Mouse (Mus musculus): ENCODE data around the gene Shbg.

The Shbg gene

DNA sequence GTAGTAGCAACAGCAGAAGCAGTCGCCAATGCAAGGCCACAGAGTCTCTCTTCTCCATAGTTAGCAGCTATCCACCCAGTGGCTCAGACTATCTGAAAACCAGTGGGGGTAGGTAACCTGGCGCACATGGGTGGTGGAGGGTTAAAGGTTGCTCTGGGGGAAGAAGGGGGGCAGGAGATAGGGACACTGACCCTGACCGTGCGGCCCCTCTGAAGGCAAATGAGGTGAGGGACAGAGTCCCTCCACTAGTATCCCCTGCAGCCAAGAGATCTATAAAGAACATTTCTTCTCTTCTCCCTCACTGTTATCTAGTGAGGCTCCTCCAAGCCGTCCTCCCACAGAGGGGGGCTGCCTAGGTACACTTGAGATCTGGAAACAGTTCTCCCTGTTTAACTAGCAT is at the start of gene Shbg:
Shbg (minus strand) TSS at position 101 of the 400 bp plus-strand sequence.
- peak; percentile 86 for DNase-seq (ENCODE audit: low spot score)

DNA sequence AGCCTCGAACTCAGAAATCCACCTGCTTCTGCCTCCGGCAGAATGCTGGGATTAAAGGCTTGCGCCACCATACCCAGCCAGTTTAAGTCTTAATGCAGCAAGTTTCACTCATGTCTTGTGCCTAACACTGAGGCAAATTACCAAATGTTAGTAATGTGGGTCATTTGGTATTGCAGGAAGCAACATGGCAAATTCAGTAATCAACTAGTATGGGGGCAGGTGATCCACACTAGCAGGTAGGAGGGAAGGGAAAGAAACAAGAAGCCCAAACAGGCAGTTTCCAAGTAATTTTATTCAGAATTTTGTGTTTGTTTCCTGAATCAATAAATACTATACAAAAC is 48.9 kb upstream of the Shbg start:
- no peak for DNase-seq (ENCODE audit: low spot score)

DNA sequence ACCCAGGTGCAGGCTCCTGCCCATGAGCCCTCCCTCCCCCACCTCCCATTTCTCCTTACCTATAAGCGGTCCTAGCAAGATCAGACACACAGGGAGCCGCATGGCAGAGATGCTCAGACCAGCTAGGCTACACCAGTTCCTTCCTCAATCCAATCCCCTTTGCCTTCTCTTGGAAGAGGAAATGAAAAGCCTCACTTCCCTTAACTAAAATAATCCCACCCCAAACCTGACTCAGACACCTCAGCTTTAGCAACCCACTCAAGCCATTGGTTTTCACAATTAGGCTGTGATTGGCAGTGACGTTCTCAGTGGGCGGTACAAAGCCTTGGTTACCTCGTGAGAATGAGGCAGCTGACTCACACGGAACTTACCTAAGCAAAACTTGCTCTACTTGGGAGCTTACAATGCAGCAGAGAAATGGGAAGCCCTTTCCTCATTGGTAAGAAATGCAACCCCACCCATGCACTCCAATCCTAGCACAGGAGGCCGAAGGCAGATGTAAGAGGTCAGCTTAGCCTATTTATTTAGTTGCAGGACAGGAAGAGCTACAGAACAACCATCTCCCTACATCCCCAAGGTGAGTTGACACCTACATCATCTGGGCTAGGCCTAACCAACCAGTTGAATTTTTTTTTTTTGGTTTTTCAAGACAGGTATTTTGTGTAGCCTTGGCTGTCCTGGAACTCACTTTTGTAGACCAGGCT is 48.4 kb upstream of the Shbg start, which contains the start of gene Cd68:
Cd68 (minus strand) TSS at position 193 of the 704 bp plus-strand sequence.
- no peak for DNase-seq (ENCODE audit: low spot score)

DNA sequence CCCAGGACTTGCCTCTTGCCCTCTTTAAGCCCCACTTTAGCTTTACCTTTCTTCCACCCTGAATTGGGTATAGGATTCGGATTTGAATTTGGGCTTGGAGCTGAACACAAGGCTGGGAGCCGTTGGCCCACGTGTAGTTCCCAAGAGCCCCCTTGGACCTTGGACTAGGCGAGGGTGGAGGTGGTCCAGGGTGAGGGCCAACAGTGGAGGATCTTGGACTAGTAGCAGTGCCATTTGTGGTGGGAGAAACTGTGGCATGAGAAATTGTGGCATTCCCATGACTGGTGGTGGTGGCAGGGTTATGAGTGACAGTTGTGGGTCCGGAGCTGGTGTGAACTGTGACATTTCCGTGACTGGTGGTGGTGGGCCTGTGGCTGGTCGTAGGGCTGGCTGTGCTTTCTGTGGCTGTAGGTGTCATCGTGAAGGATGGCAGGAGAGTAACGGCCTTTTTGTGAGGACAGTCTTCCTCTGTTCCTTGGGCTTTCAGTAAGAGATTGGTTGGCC is 47.8 kb upstream of the Shbg start:
- no peak for DNase-seq (ENCODE audit: low spot score)

DNA sequence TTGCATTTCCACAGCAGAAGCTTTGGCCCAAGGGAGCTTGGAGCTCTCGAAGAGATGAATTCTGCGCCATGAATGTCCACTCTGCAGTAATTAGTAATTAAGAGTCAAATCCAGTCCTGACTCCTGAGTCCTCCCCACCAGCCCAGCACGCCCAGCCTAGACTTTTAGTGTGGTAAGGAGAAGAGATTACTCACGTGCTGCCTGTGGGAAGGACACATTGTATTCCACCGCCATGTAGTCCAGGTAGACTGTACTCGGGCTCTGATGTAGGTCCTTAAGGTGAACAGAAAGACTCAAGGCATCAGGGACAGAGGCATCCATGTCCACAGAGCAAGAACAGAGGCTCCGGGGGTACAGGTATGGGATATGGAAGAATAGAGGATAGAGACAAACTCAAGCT is 47.1 kb upstream of the Shbg start:
- DNase-seq (ENCODE audit: low spot score): no peak

DNA sequence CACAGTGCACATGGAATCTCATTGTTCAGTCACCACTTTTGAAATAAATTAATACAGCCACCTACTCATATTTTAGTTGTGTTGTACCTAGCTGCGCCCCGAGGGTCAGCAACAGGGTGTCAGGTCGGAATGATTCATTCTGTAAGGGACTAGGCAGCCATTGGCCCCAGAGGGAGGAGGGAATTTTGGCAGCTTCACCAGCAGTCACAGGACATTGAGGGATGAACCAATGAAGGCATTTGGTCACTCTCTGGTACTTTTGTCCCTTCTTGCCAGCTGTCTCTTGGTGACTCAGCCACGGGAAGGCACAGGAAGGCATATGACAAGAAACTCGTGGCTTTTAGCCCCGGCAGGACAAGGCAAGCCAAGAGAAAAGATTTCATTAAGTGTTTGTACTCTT is 46.1 kb upstream of the Shbg start:
- DNase-seq (ENCODE audit: low spot score): no peak

DNA sequence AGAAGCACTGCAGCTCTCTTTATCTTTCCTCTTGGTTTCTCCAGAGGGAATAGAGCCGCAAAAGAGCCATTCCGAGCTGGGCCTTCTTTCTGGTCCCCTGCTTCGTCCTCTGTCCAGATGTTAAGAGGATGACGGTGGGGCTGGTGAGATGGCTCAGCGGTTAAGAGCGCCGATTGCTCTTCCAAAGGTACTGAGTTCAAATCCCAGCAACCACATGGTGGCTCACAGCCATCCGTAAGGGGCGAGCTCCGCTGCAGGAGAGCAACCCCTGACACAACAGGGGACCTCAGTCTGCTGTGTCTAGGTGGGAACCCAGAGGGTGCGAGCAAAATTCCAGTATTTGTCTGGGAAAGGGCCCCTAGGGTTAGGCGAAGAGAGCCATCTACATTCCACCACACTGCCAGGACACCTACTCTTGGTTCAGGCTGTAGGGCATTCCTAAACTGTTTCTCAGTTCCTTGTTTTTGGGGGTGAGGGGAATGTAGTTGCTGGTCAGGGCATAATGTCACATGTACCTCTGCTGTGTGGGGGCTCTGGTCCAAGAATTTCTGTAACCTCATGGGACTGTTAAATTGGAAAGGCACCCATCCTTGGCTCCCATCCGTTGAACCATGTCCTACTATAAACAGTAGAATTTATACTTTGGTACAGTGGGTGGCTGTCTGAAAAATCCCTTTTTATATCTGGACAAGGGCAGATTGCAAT is 45.4 kb upstream of the Shbg start:
- DNase-seq (ENCODE audit: low spot score): no peak

DNA sequence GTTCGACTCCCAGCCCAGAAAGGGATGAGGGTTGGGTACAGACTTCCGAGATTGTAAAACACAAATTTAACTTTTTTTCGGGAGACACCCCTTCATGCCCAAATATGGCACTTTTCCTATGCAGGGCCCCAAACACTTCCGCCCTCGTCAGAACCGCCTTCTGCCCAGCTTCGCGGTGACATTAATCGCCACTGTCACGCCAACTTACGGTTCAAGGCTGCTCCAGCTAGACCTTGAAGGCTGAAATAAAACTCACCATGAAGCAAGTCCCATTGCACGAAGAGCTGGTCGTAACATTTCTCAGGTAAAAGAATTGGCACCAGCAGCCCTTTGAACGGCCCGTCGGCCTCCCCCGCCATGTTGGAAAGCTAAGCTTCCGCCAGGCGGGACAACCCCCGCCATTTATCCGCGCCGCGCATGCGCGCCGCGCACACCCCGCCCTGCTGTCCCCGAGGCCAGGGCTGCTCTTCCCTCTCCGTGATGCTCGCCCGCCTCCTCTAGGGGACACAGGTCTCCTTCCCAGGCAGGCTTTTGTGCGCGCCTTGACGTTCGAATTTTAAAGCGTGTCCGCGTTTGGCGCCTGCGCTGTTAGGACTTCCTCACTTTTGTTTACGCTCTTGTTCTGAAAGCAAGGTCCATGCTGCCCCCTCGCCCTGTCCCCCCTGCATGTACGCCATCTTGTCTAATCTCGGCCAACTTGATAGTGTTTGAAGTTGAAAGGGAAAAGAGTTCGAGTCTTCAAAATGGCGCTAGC is 44.7 kb upstream of the Shbg start, which contains the start of gene Mpdu1:
Mpdu1 (minus strand) TSS at position 430 of the 754 bp plus-strand sequence.
- DNase-seq (ENCODE audit: low spot score): peak; percentile 95

DNA sequence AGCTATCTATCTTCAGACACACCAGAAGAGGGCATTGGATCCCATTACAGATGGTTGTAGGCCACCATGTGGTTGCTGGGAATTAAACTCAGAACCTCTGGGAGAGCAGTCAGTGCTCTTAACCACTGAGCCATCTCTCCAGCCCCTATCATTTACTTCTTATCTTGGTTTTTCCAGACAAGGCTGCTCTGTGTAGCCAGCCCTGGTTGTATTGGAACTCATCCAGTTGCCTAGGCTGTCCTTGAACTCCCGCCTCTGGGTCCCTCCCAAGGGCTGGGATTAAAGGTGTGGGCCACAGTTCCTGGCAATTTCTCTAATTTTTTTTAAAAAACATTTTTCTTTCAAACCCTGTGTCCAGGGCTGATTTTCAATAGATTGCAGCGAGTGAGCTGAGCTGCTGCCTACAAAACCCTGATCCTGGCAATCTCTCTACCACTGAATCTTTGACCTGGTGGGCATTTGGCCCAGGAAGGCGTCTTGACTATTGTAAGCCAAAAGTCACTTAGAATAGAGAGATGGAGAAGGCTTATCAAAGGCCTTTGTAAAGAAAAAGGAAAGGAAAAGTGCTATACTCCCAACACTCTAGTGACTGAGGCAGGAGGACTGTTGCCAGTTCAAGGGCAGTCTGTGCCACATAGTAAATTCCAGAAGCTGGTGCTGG is 43.6 kb upstream of the Shbg start:
- DNase-seq (ENCODE audit: low spot score): peak; percentile 67

DNA sequence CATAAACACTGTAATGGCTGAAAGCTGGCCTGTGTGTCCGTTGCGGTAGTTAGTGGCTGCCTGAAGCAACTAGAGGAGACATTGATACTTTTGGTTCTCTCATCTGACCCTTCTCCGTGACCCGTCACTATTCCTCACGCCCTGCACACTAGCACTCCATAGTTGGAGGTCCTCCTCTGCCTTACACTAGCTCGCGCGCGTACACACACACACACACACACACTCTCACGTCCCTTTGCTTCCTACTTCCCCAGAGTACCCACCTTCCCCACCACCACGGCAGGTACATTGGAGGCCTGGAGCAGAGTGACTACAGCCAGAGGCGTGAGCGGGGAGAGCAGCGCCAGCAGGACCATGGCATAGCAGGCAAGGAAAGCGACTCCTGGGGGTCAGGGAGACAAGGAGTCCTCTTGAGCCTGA is 39.8 kb upstream of the Shbg start:
- no peak for DNase-seq (ENCODE audit: low spot score)

DNA sequence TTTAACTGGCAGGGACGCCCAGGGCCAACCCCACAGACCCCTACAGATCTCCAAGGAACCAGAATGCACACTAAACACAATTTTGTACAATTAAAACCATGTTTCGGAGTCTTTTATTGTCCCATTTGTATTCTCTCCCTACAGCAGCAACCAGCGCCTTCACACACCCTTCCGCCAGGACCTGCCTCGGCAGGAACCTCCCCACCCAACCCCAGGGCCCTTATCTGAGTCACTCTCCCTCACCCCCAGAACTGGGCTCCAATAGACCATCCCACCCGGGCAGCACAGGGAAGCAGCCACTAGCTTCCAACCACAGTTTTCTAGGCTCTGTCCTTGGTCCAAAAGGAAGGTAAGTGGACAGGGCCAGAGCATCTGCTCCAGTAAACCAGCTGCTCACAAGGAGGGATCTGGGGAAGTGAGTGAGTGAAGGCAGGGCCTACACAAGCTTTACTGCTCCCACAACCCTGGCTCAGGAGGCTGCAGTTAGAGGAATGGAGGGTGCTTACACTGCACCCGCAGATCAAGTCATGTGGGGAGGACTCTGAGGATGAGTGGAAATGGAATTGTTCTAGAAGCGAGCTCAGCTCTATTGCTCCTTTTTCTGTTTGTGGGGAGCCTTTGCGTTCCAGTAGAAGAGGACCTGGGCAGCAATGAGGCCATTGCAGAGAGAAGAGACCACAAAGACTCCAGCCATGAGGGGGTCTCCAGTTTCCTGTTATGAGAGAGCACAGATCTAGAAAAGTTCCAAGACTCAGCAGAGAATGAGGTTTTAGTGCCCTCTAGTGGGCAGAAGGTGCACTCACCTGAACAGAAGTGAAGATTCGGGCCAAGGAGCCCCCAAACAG is 39.1 kb upstream of the Shbg start:
- DNase-seq (ENCODE audit: low spot score): no peak

DNA sequence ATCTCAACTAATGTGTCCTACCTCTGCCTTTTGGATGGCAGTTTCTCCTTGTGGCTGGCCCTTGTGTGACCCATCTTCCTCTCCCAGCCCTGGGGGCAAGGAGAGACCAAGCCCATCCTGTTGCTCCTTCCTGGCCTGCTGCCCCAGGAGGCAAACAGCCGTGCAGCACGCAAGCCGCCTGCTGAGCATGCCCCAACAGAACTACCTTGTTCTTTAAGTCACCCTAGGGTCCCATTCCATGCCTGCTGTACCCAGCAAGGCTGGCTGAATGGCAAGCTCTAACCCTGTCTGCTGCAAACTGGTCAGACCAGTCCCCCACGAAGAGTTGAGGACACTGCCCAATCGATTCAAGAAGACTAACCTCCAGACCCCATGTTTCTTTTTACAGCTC is 38.4 kb upstream of the Shbg start:
- no peak for DNase-seq (ENCODE audit: low spot score)

DNA sequence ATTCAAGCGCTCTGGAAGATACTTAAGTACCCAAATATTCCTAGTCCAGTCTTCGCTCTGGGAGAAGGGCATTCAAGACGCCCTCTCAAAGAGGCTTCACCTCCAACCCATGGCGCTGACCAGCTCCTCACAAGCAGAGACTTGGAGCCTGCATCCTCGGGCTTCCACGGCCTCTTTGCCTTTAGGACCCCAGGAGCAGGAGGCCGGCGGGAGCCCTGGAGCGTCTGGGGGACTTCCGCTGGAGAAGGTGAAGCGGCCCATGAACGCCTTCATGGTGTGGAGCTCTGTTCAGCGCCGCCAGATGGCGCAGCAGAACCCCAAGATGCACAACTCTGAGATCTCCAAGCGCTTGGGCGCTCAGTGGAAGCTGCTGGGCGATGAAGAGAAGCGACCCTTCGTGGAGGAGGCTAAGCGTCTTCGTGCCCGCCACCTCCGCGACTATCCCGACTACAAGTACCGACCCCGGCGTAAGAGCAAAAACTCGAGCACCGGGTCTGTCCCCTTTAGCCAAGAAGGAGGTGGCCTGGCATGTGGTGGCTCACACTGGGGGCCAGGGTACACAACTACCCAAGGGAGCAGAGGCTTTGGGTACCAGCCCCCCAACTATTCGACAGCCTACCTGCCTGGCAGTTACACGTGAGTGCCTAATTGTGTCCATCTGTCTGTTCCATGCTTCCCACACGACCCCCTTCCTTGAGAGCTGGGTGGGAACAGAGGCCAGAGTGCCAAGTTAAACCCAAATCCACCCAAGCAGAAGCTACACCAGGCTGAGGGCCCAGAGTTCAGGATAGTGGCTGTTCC is 37.8 kb upstream of the Shbg start, which contains the start of gene Sox15:
Sox15 (plus strand) TSS at position 51 of the 801 bp plus-strand sequence.
- peak; percentile 67 for DNase-seq (ENCODE audit: low spot score)

DNA sequence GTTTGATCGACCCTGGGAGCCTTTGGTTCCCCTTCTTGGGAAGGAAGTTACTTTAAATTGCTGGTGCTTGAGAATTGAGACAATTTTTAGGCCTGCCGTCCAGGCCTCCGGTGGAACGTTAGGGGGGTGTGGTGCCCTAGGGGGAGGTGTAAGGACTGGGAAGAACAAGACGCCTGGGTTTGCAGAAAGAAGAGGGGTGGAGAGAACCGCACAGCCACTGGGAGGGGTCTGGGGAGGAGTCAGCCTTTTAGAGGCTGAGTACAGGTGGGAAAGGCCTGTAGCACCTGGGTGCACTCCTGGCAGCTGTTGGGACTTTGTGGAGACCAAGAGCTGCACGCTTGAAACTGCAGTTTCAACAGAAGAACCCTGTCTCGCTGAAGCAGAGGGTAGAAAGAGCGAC is 37.1 kb upstream of the Shbg start:
- DNase-seq (ENCODE audit: low spot score): peak; percentile 36

DNA sequence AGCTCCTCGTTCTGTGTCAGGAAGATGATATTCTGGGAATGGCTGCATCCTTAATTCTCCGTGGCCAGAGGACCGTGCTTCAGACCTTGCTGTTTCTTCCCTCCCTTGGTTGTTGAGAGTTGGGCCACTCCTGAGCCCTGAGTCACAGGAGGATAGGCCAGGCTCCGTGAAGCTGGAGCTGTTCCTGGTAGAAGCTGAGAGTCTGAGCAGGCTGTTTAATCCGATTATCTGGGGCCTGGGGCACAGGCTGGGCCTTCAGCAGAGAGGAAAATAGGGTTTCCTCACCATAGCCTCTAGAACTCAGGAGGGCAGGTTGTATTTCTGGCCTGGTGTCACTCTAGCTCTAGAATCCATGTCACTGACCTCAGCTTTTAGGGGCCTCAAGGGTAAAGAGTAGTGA is 35.7 kb upstream of the Shbg start:
- DNase-seq (ENCODE audit: low spot score): no peak

DNA sequence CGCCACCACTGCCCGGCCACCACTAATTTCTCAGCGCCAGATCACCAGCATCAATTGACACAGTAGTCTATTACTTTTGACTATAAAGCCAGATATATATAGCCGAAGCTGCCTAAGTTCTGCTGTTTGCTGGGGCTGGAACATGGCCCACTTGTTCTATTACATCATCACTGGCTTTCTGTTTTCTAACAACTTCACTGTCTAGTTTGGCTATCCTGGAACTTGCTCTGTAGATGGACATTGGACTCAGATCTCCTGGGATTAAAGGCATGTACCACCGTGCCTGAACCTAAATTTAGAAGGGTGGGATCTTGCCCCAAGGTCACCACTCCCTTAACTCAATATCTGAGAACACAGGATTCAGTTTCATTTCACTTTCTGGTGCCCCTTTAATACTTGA is 28.2 kb upstream of the Shbg start:
- DNase-seq (ENCODE audit: low spot score): no peak

DNA sequence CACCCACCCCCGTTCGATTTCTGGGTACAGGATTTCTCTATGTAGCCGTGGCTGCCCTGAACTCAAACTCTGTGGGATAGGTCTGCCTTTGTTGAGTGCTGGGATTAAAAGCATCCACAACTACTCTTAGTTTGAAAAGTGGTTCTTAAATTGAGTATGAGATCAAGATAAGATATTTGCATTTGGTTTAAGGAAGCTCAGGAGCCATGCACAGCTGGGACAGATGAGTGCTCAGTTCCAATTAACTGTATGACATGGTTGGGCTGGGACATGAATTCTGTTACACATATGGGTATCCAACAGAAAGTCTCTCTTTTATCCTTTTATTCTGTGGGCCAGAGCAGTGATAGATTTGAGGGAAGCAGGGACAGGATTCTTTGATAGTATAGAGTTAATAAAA is 17.8 kb upstream of the Shbg start:
- no peak for DNase-seq (ENCODE audit: low spot score)

DNA sequence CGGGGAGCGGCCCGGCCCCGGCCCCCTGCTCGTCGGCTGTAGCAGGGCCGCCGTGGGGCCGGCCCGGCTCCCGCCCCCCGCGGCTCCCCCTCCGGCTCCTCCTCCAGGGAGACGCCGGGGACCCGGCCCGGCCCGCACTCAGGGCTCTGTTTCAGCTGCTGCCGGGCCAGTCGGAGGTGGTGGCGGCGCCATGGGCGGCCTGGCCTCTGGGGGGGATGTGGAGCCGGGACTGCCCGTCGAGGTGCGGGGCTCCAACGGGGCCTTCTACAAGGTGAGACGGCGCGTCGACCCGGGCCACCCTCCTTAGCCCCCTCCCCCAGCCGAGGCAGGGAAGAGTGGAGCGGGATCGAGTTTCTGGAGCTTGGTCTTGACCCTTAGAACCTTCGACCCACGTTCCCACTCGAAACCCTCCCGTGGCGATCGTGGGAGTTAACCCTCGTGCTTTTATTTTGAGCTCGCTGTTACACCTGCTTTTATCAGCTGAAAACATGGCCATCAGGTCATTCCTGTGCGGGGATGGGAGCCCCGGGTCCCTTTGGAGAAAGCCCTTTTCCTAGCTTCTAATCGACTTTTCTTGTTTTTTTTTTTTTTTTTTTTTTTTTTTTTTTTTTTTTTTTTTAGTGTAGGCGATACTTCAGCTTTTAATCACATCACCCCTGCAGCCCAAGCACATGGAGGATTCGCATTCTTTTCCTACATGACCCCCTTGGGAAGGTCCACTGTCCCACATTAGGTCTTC is 15.6 kb upstream of the Shbg start:
- peak; percentile 79 for DNase-seq (ENCODE audit: low spot score)

DNA sequence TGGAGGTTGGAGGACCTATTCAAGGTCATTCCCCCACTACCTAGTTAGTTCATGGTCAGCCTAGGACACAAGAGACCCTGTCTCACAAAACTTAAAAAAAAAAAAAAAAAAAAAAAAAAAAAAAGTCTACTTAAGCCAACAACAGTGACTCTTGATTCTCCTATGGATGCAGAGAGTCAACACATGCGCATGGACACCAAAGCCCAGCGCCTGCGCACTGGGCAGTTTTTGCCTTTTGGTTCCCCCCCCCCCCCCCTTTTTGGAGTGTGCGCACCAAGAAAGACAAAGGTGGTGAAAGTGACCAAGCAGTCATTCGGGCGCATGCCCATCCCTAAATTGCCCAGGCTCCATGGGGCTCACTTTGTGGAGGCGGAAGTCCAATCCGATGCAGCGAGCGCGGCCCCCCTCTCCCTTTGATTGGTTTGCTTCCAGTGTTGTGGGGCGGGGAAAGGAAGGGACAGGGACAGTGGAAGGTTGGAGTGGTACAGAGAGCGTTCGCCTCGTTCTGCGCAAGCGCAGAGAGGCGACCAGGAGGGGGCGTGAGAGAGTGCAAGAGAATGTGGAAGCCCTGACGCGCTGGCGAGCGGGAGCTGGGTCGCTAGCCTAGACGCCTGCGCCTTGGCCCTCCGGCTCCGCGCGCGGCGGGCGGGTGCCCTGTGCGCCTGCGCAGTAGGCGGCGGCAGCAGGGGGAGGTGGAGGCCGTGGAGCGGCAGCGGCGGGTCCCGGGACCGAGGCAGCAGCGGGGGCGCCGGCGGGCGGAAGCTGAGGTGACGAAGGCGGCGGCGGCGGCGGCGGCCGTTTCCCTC is 14.8 kb upstream of the Shbg start, which contains the start of gene Fxr2:
Fxr2 (plus strand) TSS at position 707 of the 806 bp plus-strand sequence.
- peak; percentile 99 for DNase-seq (ENCODE audit: low spot score)
